ENCODE assay signal across 14 mouse cellular contexts in genomic region chr12:71891729-71892355, GRCm38 (mm10).
DNase-seq lines count a peak whose midpoint lies in the region; ATAC-seq and TF ChIP-seq lines count a peak whose summit lies in the region.
"Had no signal": no experiment of that assay in that cellular context is flagged by ENCODE, and none has a peak within 500 bp of the region (broad histone marks: within the 10 kb centered on the region; RNA-seq: fewer than 3 reads in every experiment).

No protein-coding gene starts in this region.

- WGBS in heart, embryonic 13.5 days, result 62% methylated on average over 7 of the region's 7 CpGs
- 64% methylated on average over 7 of the region's 7 CpGs for WGBS in heart, embryonic 11.5 days (ENCODE audit: insufficient replicate concordance)
- 40% methylated on average over 7 of the region's 7 CpGs for WGBS in embryonic facial prominence, embryonic 10.5 days
- 46% methylated on average over 7 of the region's 7 CpGs for WGBS in midbrain, embryonic 12.5 days

- ATAC-seq in heart, embryonic 13.5 days (ENCODE audit: extremely low read depth, insufficient number of reproducible peaks, low FRiP score, low TSS enrichment), result no peak
- no peak for ATAC-seq in heart, embryonic 11.5 days (replicated peaks; ENCODE audit: insufficient number of reproducible peaks, low FRiP score, low TSS enrichment)
- ATAC-seq in midbrain, embryonic 12.5 days (ENCODE audit: low FRiP score, low read depth), result no peak

- H3K36me3 ChIP-seq in heart, embryonic 13.5 days, result peaks cover 16% of the 10 kb centered on the region
- H3K36me3 ChIP-seq in heart, embryonic 11.5 days (ENCODE audit: control insufficient read depth, insufficient read depth, low read length), result no peaks in the 10 kb centered on the region
- no peaks in the 10 kb centered on the region for H3K36me3 ChIP-seq in ES-E14 (ENCODE audit: control insufficient read depth, insufficient read depth, low read length, poor library complexity, severe bottlenecking)
- peaks cover 12% of the 10 kb centered on the region; the same call in 1 of the 2 replicates for H3K36me3 ChIP-seq in embryonic facial prominence, embryonic 10.5 days (replicated peaks)
- H3K36me3 ChIP-seq in midbrain, embryonic 12.5 days, result 0 out of 2 replicates have a peak, but pooled peaks cover 2% of the 10 kb centered on the region

- in situ Hi-C loops in ES-E14 (cut with MboI; ENCODE audit: low sequenced_read_pairs in 2 of 2, unreplicated experiment in 2 of 2), result no loop called here

- H3K27me3 ChIP-seq in heart, embryonic 13.5 days (replicated peaks), result no peaks in the 10 kb centered on the region
- H3K27me3 ChIP-seq in heart, embryonic 11.5 days (ENCODE audit: control insufficient read depth, insufficient read depth, low read length), result no peaks in the 10 kb centered on the region
- H3K27me3 ChIP-seq in embryonic facial prominence, embryonic 10.5 days (replicated peaks; ENCODE audit: low read depth, poor library complexity, severe bottlenecking), result no peaks in the 10 kb centered on the region
- no peaks in the 10 kb centered on the region for H3K27me3 ChIP-seq in midbrain, embryonic 12.5 days
- H3K27me3 ChIP-seq: CH12.LX had no signal

- no peak overlapping the region for H3K4me2 ChIP-seq in heart, embryonic 13.5 days
- H3K4me2 ChIP-seq in heart, embryonic 11.5 days, result no peak overlapping the region
- no peak overlapping the region for H3K4me2 ChIP-seq in midbrain, embryonic 12.5 days (replicated peaks)

- no peaks in the 10 kb centered on the region for H3K9me3 ChIP-seq in heart, embryonic 13.5 days
- no peaks in the 10 kb centered on the region for H3K9me3 ChIP-seq in heart, embryonic 11.5 days (replicated peaks; ENCODE audit: control insufficient read depth, low read length)
- H3K9me3 ChIP-seq in ES-E14 (ENCODE audit: control insufficient read depth, insufficient read depth, low read depth, low read length), result no peaks in the 10 kb centered on the region
- H3K9me3 ChIP-seq in embryonic facial prominence, embryonic 10.5 days, result no peaks in the 10 kb centered on the region
- H3K9me3 ChIP-seq in midbrain, embryonic 12.5 days, result no peaks in the 10 kb centered on the region

- no peak overlapping the region for H3K4me3 ChIP-seq in heart, embryonic 13.5 days
- no peak overlapping the region for H3K4me3 ChIP-seq in heart, embryonic 11.5 days (ENCODE audit: low read depth, low read length)
- H3K4me3 ChIP-seq in ES-E14 (ENCODE audit: insufficient read depth in 1 of 2, low read depth in 1 of 2, low read length in 2 of 2, poor library complexity in 1 of 2, severe bottlenecking in 1 of 2), result no peak overlapping the region
- no peak overlapping the region for H3K4me3 ChIP-seq in embryonic facial prominence, embryonic 10.5 days
- no peak overlapping the region for H3K4me3 ChIP-seq in midbrain, embryonic 12.5 days
- H3K4me3 ChIP-seq: erythroblast, embryonic 14.5 days had no signal

- no peak overlapping the region; the same call in 1 of the 2 replicates for H3K27ac ChIP-seq in heart, embryonic 13.5 days (replicated peaks)
- no peak overlapping the region for H3K27ac ChIP-seq in heart, embryonic 11.5 days (ENCODE audit: low read depth, low read length)
- H3K27ac ChIP-seq in ES-E14 (ENCODE audit: insufficient read depth, low read depth, low read length, poor library complexity, severe bottlenecking), result no peak overlapping the region
- H3K27ac ChIP-seq in embryonic facial prominence, embryonic 10.5 days (replicated peaks), result peak overlapping the region; percentile 54; the same call in 1 of the 2 replicates
- H3K27ac ChIP-seq in midbrain, embryonic 12.5 days (replicated peaks), result peak overlapping the region; percentile 39

- peak overlapping the region; percentile 37; the same call in 1 of the 2 replicates for H3K9ac ChIP-seq in heart, embryonic 13.5 days
- no peak overlapping the region for H3K9ac ChIP-seq in heart, embryonic 11.5 days (ENCODE audit: low read depth, low read length)
- no peak overlapping the region for H3K9ac ChIP-seq in ES-E14 (ENCODE audit: insufficient read depth, low read depth, low read length, poor library complexity, severe bottlenecking)
- H3K9ac ChIP-seq in midbrain, embryonic 12.5 days (replicated peaks), result no peak overlapping the region

- DNase-seq in ES-E14 (ENCODE audit: low read depth, low spot score), result peak; percentile 15
- DNase-seq in embryonic facial prominence, embryonic 10.5 days (ENCODE audit: low spot score), result peak; percentile 19
- DNase-seq in spleen, postnatal 36 days (ENCODE audit: low spot score in 2 of 2), result no peak
- no peak for DNase-seq in adrenal gland, adult 2 months
- DNase-seq: cerebellum, postnatal 10 days; gastrocnemius, postnatal 36 days; kidney, postnatal 36 days; lung, adult 2 months; thymus, adult 18-20 months had no signal

- peaks cover 89% of the 10 kb centered on the region for H3K4me1 ChIP-seq in heart, embryonic 13.5 days
- peaks cover 50% of the 10 kb centered on the region for H3K4me1 ChIP-seq in heart, embryonic 11.5 days (ENCODE audit: control insufficient read depth, insufficient read depth, low read length)
- H3K4me1 ChIP-seq in ES-E14 (ENCODE audit: control insufficient read depth in 2 of 2, insufficient read depth in 2 of 2, low read length in 2 of 2, poor library complexity in 1 of 2), result peaks cover 2 to 10% of the 10 kb centered on the region in 2 experiments; a peak in 2 of 4 replicates
- peaks cover 48% of the 10 kb centered on the region for H3K4me1 ChIP-seq in embryonic facial prominence, embryonic 10.5 days
- peaks cover 25% of the 10 kb centered on the region for H3K4me1 ChIP-seq in midbrain, embryonic 12.5 days

TF ChIP-seq in ES-E14, 5 proteins besides CTCF, POLR2A, EP300 and RAD21:
- TF ChIP-seq ZNF384 (IDR thresholded peaks at IDR 0.05; ENCODE audit: low read depth, low read length), result no peak
TF ChIP-seq in ES-E14: peak in this region for 0.

Comparison
In these comparisons a context has a peak if more than half of its experiments do, and no peak if none do; other contexts are left out.
1. H3K27ac ChIP-seq: peak in embryonic facial prominence, embryonic 10.5 days (single experiment) and midbrain, embryonic 12.5 days (single experiment); none in heart, embryonic 13.5 days (single experiment), heart, embryonic 11.5 days (single experiment) and ES-E14 (single experiment).
2. DNase-seq: peak in ES-E14 (single experiment) and embryonic facial prominence, embryonic 10.5 days (single experiment); none in spleen, postnatal 36 days (0 of 2) and adrenal gland, adult 2 months (single experiment).